Mouse (Mus musculus) skeletal muscle tissue, adult 2 months (tissue): ENCODE results near the gene Gm47959.
"Not testable (repeated sequence)": the region's sequence is repeated elsewhere in the genome, so short reads cannot be mapped to it uniquely, and the experiment has no call there.

Experiments used
- DNase-seq: peaks from one replicate; pipeline ENCODE4 v3.0.0-alpha.2; 2012; ENCODE audit warnings: low read depth, low spot score

Gm47959 gene

DNA sequence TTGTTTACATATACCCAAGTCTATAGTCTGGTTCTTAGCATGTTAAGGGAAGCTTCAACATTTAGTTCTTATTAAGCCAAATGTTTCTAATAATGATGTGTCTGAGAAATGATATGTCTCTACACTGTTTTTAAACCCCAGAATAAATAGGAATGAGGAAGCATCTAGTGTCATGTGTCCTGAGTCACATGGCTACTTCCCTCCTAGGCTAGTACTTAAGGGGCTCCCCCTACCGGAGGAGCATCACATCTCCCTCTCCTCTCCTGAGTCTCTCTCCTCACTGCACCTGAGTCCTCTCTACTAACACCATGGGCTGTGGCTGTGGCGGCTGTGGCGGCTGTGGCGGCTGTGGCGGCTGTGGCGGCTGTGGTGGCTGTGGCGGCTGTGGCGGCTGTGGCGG is at the start of gene Gm47959:
TSS of gene Gm47959 (plus strand) at position 243 of the 400 bp plus-strand sequence.
- not testable (repeated sequence) for DNase-seq

DNA sequence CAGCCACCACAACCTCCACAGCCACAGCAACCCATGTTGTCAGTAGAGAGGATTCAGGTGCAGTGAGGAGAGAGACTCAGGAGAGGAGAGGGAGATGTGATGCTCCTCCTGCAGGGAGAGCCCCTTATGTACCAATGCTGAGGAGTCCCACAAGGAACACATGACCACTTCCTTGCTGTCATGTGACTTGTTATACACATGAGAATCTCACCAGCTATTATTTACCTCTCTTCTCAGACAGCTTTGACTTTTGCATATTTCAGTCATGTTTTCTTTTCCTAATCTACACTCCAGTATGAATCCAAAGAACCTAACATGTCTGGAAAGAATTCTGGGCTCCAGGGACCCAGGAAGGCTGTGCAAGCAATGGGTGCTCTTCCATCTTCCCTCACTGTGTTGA is 44.4 kb upstream of the Gm47959 start, which contains the start of gene Gm7544:
TSS of gene Gm7544 (minus strand) at position 101 of the 400 bp plus-strand sequence.
- not testable (repeated sequence) for DNase-seq

DNA sequence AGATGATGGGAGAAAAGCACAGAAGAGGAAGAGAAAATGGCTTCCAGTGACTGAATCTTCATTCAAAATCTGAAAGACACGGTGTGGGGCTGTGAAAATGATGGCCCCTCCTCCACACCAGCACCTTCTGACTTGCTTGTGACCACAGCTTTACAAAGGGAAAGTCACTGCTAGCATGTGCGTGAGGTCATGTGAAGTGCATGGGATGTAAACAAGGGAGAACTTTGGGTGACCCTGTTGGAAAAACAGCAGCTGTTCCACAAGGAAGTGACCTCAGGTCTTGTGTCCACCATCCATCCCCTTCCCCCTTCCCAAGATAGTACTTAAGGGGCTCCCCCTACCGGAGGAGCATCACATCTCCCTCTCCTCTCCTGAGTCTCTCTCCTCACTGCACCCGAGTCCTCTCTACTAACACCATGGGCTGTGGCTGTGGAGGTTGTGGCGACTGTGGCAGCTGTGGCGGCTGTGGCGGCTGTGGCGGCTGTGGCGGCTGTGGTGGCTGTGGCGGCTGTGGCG is 40.4 kb upstream of the Gm47959 start, which contains the start of gene Gm47955:
TSS of gene Gm47955 (plus strand) at position 417 of the 516 bp plus-strand sequence.
- DNase-seq, result no peak

DNA sequence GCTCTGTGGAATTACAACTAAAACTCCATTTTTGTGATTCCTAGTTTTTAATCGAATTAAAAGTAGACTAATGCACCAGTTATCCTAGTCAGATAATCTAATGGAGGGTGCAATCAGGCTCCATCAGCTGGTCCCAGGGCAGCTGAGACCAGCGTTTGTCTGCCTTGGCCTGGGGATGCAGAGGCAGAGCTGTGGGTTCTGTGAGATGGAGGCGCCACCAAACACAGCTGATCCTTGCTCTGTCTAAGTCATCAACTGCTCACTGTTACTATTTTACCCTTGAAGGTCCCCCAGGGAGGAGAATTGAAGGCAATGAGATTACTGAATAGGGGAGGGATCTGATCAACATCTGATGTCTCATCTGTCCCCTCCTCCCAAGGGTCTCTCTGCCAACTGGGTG is 33.9 kb upstream of the Gm47959 start:
- DNase-seq, result no peak

DNA sequence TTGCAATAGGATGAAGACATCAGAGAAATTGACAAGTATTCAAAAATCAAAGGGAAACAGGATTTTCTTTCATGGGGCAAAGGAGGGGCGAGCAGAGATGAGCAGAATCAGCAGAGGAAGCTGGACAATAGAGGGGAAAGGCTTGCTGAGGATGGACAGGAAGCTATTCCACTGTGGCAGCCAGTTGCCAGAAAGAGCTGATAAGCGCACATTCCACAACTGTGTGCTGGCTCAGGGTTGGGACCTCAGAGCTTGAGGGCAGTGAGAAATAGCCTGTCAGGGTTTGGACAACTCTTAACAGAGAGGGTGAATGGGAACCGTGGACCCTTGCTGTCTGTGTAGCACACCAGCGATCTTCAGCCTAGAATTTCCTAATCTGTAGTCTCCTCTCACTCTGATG is 28.3 kb upstream of the Gm47959 start:
- no peak for DNase-seq

DNA sequence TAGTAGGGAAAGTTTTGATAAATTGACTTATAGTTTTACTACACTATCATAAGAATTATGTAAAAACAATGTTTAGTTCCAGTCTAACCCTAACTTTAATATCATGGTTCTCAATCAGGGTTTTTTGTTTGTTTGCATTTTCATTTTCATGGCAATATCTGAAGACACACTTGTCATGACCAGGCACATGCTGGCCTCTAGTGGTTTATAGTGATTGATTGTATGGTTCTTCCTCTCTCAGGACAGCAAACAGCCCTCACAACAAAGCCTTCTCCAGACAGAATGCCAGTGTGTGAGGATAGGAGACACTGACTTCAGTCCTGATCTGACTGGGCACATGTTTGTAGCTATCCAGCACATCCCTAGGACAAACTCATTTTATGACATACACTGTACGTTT is 27.1 kb upstream of the Gm47959 start:
- no peak for DNase-seq

DNA sequence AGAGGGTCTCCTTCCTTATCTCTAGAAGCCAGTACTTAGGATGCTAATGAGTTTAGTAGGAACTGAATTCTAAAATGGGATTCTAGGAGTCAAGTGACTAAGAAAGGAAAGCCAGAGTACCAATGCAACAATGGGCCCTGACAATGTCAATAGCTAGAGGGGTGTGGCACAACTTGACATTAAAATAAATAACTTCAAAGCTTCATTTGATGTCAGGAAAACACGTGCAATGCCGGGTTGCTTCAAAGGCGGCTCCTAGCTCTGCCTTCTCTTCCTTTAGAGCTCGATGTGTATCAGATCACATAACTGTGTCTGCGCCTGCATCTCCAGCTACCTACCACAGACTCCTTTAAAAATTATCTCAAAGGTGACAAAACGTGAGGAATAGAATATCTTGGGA is 26.4 kb upstream of the Gm47959 start:
- no peak for DNase-seq

DNA sequence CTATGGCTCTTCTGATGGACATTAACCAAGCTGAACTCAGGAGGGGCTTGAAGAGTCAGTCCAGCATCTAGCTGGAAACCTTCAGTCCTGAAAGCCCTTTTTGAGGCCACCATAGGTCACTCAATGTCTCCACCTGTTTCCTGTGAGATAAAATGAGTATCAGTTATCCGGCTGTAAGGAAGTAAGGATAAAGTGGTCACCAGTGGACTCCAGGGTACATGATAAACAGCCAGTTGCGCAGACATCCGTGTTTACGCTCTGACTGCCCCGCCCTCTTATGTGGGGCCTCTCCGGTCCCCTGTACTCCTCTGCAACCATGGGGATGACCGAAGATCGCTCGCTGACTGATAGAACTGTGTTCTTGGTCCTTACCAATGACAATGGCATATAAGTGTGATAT is 26.0 kb upstream of the Gm47959 start:
- no peak for DNase-seq

DNA sequence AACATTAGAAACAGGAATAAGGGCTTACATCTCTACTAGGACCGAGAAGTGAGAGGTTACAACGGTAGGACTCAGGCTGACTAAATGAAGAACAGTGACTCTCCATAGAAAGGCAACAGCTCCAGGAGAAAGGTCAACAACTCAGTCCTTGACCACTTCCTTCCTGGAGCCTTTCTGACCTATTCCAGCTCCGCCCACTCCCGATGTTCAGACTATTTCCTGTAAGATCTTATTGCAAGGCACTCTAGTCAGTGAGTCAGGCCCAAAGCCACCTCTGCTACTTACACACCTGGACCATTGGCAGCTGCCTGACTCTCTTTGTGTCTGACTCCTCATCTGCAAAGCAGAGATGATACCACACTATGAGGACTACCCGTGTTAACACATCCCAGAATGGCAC is 24.6 kb upstream of the Gm47959 start:
- no peak for DNase-seq

DNA sequence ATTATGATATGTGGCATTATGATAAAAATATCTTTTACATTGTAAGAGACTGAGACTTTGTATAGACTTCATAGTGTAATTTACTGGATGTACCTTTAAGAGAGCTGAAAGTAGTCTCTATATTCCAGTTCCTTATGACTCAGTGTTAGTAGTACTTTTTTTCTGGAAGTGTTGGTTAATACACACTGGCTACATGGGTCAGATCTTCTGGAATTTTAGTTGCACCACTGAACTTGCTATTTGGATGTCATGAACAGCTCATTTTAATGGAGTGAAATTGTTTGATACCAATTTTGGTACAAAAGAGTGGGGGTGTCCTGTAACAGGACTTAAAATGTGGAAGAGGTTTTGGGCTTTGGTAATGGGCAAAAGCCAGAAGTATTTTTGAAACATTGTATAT is 22.5 kb upstream of the Gm47959 start:
- DNase-seq, result no peak

DNA sequence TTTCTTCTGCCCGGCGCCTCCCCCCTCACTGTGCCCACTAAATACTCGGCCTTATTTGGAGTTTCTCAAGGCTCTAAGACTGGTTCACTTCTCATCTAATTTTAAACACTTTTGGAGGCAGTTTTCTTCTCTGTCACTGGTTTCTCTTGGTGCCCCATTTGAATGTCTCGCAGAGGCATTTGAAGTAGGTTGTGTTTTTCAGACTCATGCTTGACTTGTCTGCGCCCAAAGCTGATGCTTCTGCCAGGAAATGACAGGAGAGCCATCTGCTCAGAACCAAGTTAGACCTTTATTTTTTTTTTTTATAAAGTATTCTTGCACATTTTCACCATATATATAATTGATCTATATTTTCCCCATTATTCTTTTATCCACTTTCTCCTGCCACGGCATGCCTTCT is 13.6 kb upstream of the Gm47959 start:
- DNase-seq, result no peak

DNA sequence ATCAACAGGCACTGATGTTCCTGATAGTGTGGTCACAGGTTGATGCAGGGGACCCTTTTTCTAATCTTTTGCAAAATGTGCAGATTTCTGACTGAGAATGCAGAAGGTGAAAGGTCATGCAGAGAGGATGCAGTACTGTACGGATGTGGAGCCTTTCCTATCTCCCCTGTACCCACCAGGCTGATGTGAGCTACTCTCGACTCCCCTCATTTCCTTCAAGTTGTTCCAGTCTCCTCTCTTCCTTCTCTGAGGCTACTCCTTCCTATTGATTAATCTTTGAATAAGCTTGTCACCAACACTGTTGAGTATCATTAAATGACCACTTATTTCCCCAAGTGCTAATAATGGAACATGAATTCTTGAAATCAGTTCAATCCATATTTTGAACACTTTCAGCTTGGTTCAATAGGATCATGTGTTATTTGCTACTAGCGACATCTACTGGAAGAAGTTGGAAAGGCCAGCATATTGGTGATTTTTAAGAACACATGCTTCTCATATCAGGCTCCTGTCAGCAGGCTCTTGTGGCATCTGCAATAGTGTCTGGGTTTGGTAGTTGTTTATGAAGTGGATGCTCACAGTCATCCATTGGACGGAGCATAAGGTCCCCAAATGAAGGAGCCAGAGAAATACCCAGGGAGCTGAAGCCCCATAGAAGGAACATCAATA is 12.7 kb upstream of the Gm47959 start:
- DNase-seq, result peak; percentile 34

DNA sequence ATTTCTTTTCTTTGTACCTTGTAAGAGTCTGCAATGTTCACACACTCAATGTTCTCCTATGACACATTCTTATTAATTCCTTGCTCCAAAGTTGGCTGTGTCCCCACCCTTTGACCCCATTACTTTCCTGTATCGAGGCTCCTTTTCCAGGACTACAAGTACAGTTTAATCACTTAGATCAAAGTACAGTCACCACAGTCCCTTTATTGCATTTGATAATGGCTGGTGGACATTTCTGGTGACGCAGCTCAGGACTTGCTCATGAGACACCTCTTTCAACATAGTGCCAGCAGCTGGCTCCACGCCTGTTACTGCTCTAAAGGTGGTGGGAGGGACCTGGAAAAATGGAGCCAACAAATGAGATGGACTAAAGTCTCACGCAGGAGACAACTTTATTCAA is 9.3 kb upstream of the Gm47959 start:
- no peak for DNase-seq

DNA sequence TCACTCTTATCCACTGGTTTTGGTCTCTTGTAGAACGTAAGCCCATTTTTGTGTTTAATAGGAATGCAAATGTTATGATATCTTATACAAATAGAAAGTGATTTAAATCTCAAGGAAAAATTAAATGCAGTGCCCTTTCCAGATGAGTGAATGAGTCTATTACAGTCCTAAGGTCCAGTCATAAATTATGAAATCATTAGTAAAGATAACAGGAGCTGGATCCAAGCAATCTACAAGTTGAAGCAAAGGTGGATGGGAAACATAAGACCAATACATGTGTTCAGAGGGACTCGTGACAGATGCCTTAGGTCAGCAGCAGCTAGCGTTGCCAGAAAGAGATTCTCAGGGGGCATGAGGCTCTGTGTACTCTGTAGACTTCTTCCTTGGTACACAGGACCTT is 8.8 kb upstream of the Gm47959 start:
- no peak for DNase-seq

DNA sequence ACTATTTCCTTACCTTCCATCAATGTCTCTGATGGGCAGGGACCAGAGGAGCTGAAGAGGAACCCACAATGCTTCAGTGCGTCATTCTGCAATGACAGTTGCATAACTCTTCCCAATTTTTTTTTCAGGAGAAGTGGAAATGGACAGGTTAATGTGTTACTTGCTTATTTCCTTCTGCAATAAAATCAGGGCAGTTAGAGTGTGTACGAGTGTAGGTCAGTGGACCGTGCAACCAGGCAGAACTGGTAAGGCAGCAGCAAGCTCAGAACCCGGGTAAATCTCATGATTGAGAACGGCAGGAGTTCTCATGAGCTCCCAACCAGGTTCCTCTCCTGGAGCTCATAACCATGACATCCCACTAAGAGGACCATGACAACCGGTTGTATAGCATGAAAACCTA is 8.3 kb upstream of the Gm47959 start:
- DNase-seq, result no peak

DNA sequence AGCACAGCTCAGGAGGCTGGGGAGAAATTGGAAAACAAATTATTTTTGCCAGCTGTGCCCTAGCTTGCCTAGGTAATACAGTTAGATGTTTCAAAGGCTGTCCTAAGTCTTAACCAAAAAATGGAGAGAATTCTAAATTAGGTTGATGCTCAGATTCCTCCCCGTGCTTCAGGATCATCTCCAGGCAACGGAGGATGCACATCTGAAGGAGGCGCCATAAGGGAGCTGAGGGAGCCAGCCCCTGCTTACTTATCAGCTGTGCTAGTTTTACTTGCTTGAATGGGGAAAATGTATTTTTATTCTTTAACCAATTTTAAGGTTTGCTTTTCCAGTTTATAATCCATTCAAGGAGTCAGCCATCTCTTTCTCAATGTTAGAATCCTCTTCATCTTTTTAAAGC is 6.4 kb upstream of the Gm47959 start:
- no peak for DNase-seq

DNA sequence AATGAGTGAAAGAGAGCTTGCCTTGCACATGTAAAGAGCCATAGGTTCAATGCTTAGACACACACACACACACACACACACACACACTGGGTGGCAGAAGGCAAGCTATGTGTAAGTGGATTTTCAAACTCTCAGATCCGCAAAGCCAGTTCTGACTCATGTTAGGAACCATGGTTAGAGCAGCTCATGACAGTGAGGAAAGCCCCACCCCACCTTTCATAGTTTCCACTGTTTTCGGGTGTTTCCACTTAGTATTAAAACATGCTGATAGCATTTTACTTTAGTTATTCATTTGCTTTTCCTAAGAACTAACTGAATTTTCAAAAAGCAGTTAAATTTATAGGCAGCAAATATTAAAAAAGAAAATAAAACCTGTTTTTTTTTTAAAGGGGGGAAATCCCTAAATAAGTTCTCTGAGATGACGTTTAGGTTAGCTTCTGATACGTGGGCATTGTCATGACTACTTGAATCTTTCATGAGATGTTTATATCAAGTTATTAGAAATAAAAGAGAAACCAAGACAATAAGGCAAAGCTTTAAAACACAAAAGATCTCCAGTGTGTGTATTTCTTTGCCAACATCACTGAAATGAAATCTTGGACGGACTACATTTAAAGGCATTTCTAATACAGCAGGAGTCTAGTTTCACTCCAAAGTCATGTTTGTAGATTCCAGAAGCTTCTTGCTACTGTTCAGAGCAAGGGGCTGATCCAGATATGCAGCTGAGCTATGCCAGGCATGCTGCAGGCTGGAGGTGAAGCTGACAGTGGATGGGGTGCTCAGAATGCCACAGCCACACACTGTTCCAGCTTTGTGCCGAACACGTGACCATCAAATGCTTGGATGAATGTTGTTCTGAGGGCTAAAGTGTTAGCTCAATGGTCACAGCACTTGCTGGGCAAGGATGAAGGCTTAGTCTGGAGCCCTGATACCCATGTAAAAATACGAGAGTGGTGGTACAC is 6.2 kb downstream of the Gm47959 start:
- DNase-seq, result no peak

DNA sequence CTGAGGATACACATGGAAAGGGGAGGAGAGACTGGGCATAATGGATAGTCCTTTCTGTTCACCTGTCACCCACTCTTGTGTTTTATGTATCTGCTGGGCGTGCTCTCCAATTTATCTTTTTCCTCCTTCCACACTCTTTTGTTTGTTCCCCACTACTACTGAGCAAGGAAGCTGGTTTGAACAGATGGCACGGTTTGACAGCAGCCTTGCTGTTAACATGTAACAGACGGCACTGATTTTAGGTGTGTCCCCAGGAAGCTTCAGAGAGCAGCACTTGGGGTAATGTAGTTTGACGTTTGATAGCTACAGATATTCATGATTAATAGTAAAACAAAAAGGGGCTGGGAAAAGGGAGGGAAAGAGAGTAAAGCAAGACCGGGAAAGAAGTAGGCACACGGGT is 7.1 kb downstream of the Gm47959 start:
- no peak for DNase-seq

DNA sequence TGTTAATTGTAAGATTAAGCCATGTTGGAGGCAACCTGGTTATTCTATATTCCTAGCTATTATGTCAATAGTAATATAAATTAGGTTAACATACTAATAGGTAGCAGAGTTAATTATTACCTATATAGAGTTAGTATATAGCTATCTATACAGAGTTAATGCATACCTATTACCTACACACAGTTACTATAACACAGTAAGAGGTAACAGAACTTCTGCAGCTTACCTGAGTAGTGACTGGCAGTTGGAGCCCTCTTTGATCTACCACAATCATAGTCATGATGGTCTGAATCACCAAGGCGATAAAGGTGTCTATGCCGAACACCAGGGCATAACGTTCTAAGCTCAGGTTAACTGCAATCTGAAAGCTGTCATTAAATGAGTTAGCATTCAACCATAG is 14.1 kb downstream of the Gm47959 start:
- no peak for DNase-seq

DNA sequence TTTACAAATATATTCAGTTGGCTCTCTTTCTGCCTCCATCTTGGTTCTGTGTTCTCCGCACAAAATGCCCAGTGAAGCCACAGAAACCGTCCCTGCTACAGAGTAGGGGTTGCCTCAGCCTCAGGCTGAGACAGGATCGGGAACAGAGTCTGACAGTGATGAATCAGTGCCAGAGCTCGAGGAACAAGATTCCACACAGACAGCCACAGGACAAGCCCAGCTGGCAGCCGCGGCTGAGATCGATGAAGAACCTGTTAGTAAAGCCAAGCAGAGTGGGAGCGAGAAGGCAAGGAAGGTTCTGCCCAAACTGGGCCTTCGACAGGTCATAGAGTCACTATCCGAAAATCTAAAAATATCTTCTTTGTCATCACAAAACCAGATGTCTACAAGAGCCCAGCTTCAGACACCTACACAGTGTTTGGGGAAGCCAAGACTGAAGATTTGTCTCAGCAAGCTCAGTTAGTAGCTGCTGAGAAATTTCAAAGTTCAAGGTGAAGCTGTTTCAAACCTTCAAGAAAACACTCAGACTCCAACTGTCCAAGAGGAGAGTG is 15.1 kb downstream of the Gm47959 start:
- no peak for DNase-seq

DNA sequence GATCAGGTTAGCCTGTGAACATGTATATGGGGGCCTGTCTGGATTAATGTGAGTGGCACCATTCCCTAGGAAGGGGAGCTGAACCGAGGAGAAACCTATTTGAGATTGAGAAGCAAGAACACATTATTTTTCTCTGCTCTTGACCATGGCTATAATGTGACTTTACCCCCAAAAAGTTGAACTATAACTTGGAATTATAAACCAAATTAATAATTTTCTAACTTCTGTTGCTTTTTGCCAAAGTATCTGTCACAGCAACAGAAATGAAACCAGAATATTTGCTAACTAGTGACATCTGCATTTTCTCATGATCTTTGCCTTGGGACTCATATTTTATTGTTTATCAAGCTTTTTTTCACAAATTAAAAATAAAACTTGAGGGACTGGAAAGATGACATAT is 16.2 kb downstream of the Gm47959 start:
- no peak for DNase-seq

DNA sequence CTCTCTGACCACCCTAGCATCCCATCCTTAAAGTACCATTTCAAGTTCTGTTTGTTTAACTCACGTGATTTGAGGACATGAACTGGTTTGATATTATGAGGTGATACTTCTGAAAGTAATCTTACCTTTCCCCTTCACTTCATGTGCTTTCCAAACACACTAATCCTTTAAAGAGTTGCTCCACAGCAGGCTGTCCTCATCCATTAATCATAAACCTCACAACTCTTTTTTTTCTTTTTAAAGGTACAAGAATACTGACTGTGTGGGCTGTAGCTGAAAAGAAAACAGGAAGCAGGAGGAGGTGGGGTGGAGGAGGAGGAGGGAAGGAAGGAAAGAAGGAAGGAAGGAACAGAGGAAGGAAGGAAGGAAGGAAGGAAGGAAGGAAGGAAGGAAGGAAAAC is 31.6 kb downstream of the Gm47959 start:
- DNase-seq, result no peak
